Mouse (Mus musculus): ENCODE results near the gene Sptssb.

GRCm38 (mm10) chr3:69812442-69812841 lies 47.3 kb downstream of the Sptssb start:
- no peak for TF ChIP-seq CTCF (IDR thresholded peaks at IDR 0.05; ENCODE audit: borderline replicate concordance, insufficient read depth, low read length)
- TF ChIP-seq POLR2A (IDR thresholded peaks at IDR 0.05; ENCODE audit: low read depth, low read length) = no peak

Data from embryonic fibroblast, embryonic 13.5 days (primary cell).